Mouse (Mus musculus) monocyte, adult 2 months (primary cell): ENCODE data around the gene Lars2.
"Not testable (repeated sequence)": the region's sequence is repeated elsewhere in the genome, so short reads cannot be mapped to it uniquely, and the experiment has no call there.

Experiments
- DNase-seq, 2 experiments: peaks; one replicate each; pipeline ENCODE4 v3.0.0; 2022; ENCODE audit warnings: low spot score in 2 of 2, low read depth in 1 of 2

Gene Lars2

GRCm38 (mm10) chr9:123366708-123367385 is at the start of gene Lars2:
TSS of gene Lars2 (plus strand) at chr9:123366927.
- peak; percentile 79 to 87 for DNase-seq

- no peak for DNase-seq
These were observed 40.6 kb upstream of the Lars2 start for GRCm38 (mm10) chr9:123326106-123326505.

GRCm38 (mm10) chr9:123328336-123328735 is 38.4 kb upstream of the Lars2 start:
- no peak for DNase-seq

- DNase-seq, result no peak
These were observed 36.9 kb upstream of the Lars2 start for GRCm38 (mm10) chr9:123329831-123330230.

GRCm38 (mm10) chr9:123330271-123330670 is 36.5 kb upstream of the Lars2 start:
- not testable (repeated sequence) for DNase-seq

- DNase-seq, result no peak
These were observed 33.2 kb upstream of the Lars2 start for GRCm38 (mm10) chr9:123333479-123333878.

- no peak for DNase-seq
These were observed 31.6 kb upstream of the Lars2 start for GRCm38 (mm10) chr9:123335044-123335670.

GRCm38 (mm10) chr9:123339651-123340144 is 27.0 kb upstream of the Lars2 start:
- DNase-seq, result no peak

- no peak for DNase-seq
These were observed 25.5 kb upstream of the Lars2 start for GRCm38 (mm10) chr9:123341256-123341655.

GRCm38 (mm10) chr9:123343069-123343468 is 23.7 kb upstream of the Lars2 start:
- no peak for DNase-seq

- DNase-seq, result not testable (repeated sequence)
These were observed 17.4 kb upstream of the Lars2 start for GRCm38 (mm10) chr9:123349286-123349685.

GRCm38 (mm10) chr9:123359981-123360380 is 6.7 kb upstream of the Lars2 start:
- DNase-seq, result no peak

- no peak for DNase-seq
These were observed 1.4 kb upstream of the Lars2 start for GRCm38 (mm10) chr9:123365353-123365752.

GRCm38 (mm10) chr9:123365942-123366707 is 602 bp upstream of the Lars2 start:
- DNase-seq, result no peak

- no peak for DNase-seq
These were observed 909 bp downstream of the Lars2 start for GRCm38 (mm10) chr9:123367636-123368035.

GRCm38 (mm10) chr9:123382399-123382798 is 15.7 kb downstream of the Lars2 start:
- no peak for DNase-seq

GRCm38 (mm10) chr9:123384696-123385095 is 18.0 kb downstream of the Lars2 start:
- no peak for DNase-seq

- DNase-seq, result no peak
These were observed 18.8 kb downstream of the Lars2 start for GRCm38 (mm10) chr9:123385352-123386198.

- DNase-seq, result no peak
These were observed 19.6 kb downstream of the Lars2 start for GRCm38 (mm10) chr9:123386347-123386746.

GRCm38 (mm10) chr9:123388087-123389007 is 21.6 kb downstream of the Lars2 start:
- not testable (repeated sequence) for DNase-seq
